Mouse (Mus musculus) embryonic facial prominence, embryonic 10.5 days (tissue): ENCODE measurements around the gene Accs. TPM values are rescaled to one million over a fixed set of nuclear protein-coding genes. Genes with fewer than 3 reads are reported as not detected.

Experiments used
- DNase-seq: peaks from one replicate; pipeline ENCODE4 v3.0.0-alpha.2; 2017; ENCODE audit warnings: low spot score
- H3K27ac ChIP-seq: fragments of 300-500 bp; sonication (generic); replicated peaks from 2 replicates; pipeline ENCODE4 v1.5.1; 2016; ENCODE audit warnings: mild to moderate bottlenecking
- H3K27me3 ChIP-seq: fragments of 300-500 bp; sonication (generic); replicated peaks from 2 replicates; pipeline ENCODE4 v1.6.1; 2016; ENCODE audit warnings: low read depth, mild to moderate bottlenecking; ENCODE audit not compliant: poor library complexity, severe bottlenecking
- H3K36me3 ChIP-seq: fragments of 300-500 bp; sonication (generic); replicated peaks from 2 replicates; pipeline ENCODE4 v1.6.1; 2016; ENCODE audit warnings: mild to moderate bottlenecking, moderate library complexity
- H3K4me1 ChIP-seq: fragments of 300-500 bp; sonication (generic); 2 replicates; pipeline ENCODE4 v1.6.1; 2016
- H3K4me3 ChIP-seq: fragments of 300-500 bp; sonication (generic); 2 replicates; pipeline ENCODE4 v1.5.1; 2016; ENCODE audit warnings: mild to moderate bottlenecking, moderate library complexity
- H3K9me3 ChIP-seq: fragments of 300-500 bp; sonication (generic); 2 replicates; pipeline ENCODE4 v1.6.1; 2016; ENCODE audit warnings: mild to moderate bottlenecking
- WGBS: fragments of 180-500 bp; shearing (Covaris S2); methylation state at CpG from one replicate; pipeline ENCODE4 v1.1.7; 2016; 5-methylcytosine and 5-hydroxymethylcytosine counted together
- polyA plus RNA-seq: library from polyadenylated mRNA; unstranded; fragments of >200 nt; fragmentation: Nextera tagmentation; extraction: Ambion mirVana; gene quantifications from 2 replicates; pipeline ENCODE4 v1.2.1, GENCODE M21; 2016

The Accs gene
- polyA plus RNA-seq, 1 experiment from 2014 or later: 10.9 TPM

- WGBS: 88% methylated on average over 6 of the region's 6 CpGs
- H3K4me3 ChIP-seq: no peak overlapping the region
- peaks cover 3% of the 10 kb centered on the region; the same call in 1 of the 2 replicates for H3K4me1 ChIP-seq
- no peak for DNase-seq
- H3K36me3 ChIP-seq: peaks cover 90% of the 10 kb centered on the region
- no peaks in the 10 kb centered on the region for H3K9me3 ChIP-seq
- no peaks in the 10 kb centered on the region for H3K27me3 ChIP-seq
- H3K27ac ChIP-seq: no peak overlapping the region
Observed at GRCm38 (mm10) chr2:93806487-93807201, 43.1 kb downstream of the Accs start.

- DNase-seq: no peak
- no peak overlapping the region for H3K4me3 ChIP-seq
- 90% methylated on average over 4 of the region's 4 CpGs for WGBS
- H3K4me1 ChIP-seq: peaks cover 3% of the 10 kb centered on the region; the same call in 1 of the 2 replicates
- H3K27me3 ChIP-seq: no peaks in the 10 kb centered on the region
- no peak overlapping the region for H3K27ac ChIP-seq
- peaks cover 84% of the 10 kb centered on the region for H3K36me3 ChIP-seq
- no peaks in the 10 kb centered on the region for H3K9me3 ChIP-seq
Observed at GRCm38 (mm10) chr2:93805523-93805922, 44.2 kb downstream of the Accs start.

DNA sequence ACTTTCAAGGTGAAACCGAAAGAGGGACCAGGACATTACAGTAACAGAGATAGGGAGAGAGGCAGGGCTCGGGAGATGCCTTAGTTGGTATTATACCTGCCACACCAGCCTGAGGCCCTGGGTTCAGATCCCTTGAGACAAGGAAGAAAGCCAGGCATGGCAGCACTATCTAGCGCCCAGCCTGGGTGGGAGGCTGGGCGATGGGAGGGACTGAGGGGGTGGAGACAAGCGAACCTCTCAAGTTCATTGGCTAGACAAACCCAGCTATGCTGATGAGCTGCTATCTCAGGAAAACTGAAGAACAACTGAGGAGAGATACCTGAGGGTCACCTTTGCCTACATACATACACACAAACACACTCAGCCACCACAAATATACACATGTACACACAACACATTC, 44.7 kb downstream of the Accs start:
- peaks cover 84% of the 10 kb centered on the region for H3K36me3 ChIP-seq
- H3K9me3 ChIP-seq: no peaks in the 10 kb centered on the region
- 75% methylated on average over 5 of the region's 5 CpGs for WGBS
- peaks cover 6% of the 10 kb centered on the region; the same call in 1 of the 2 replicates for H3K4me1 ChIP-seq
- DNase-seq: no peak
- H3K27ac ChIP-seq: no peak overlapping the region
- no peak overlapping the region for H3K4me3 ChIP-seq
- H3K27me3 ChIP-seq: no peaks in the 10 kb centered on the region

DNA sequence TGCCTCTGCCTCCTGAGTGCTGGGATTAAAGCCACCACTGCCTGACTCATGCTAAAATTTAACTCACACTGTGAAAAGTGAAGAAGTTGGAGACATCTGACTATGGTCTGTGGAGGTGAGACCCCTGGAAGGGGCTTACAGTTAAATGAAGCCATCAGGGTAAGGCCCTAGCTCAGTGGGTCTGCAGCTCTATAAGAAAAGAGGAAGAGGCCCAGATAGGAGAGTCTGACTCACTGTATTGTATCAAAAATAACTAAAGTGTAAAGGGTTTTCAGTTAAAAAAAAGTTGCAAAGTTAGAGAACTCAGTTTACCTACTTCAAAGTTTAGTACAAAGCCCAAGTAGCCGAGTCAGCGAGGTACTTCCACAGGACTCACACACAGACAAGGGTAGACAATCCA, 46.8 kb downstream of the Accs start:
- Histone ChIP-seq H3K4me3 (no peak overlapping the region), H3K36me3 (peaks cover 83% of the 10 kb centered on the region), H3K9me3 (no peaks in the 10 kb centered on the region), H3K4me1 (peaks cover 6% of the 10 kb centered on the region; the same call in 1 of the 2 replicates), H3K27me3 (no peaks in the 10 kb centered on the region), H3K27ac (no peak overlapping the region)
- WGBS: 95% methylated on average over 2 of the region's 2 CpGs
- DNase-seq: no peak

DNA sequence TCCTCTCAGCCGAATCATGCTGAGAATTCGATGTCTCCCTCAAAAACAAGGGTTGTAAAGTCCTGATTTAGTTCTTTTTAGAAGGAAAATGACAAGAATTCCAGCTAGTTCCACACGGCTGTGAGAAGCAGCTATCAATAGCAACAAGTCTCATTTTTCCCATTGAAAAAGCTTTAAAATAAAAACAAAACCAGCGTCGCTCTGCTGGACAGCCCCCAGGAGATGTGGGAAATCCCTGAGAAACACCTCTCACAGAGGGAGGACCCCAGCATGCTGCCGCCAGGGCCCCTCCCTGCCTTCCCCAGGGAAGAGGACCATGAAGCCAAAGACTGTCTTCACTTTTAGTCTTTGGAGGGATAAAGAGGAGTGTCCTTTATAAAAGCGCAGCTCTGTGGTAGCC, 48.6 kb downstream of the Accs start:
- no peaks in the 10 kb centered on the region for H3K9me3 ChIP-seq
- WGBS: 85% methylated on average over 7 of the region's 7 CpGs
- H3K4me3 ChIP-seq: no peak overlapping the region
- peaks cover 6% of the 10 kb centered on the region; the same call in 1 of the 2 replicates for H3K4me1 ChIP-seq
- peaks cover 83% of the 10 kb centered on the region for H3K36me3 ChIP-seq
- DNase-seq: no peak
- no peaks in the 10 kb centered on the region for H3K27me3 ChIP-seq
- no peak overlapping the region for H3K27ac ChIP-seq

GRCm38 (mm10) chr2:93797162-93797795, 52.5 kb downstream of the Accs start:
- H3K27ac ChIP-seq: no peak overlapping the region
- peaks cover 9% of the 10 kb centered on the region; the same call in 1 of the 2 replicates for H3K4me1 ChIP-seq
- no peak overlapping the region for H3K4me3 ChIP-seq
- DNase-seq: no peak
- H3K9me3 ChIP-seq: no peaks in the 10 kb centered on the region
- WGBS: 86% methylated on average over 19 of the region's 19 CpGs
- H3K36me3 ChIP-seq: peaks cover 85% of the 10 kb centered on the region
- no peaks in the 10 kb centered on the region for H3K27me3 ChIP-seq

- WGBS: 88% methylated on average over 5 of the region's 5 CpGs
- Histone ChIP-seq H3K9me3 (no peaks in the 10 kb centered on the region), H3K27ac (no peak overlapping the region), H3K4me3 (no peak overlapping the region), H3K4me1 (peaks cover 19% of the 10 kb centered on the region), H3K36me3 (peaks cover 89% of the 10 kb centered on the region), H3K27me3 (no peaks in the 10 kb centered on the region)
- no peak for DNase-seq
Observed at GRCm38 (mm10) chr2:93794375-93794774, 55.4 kb downstream of the Accs start.

DNA sequence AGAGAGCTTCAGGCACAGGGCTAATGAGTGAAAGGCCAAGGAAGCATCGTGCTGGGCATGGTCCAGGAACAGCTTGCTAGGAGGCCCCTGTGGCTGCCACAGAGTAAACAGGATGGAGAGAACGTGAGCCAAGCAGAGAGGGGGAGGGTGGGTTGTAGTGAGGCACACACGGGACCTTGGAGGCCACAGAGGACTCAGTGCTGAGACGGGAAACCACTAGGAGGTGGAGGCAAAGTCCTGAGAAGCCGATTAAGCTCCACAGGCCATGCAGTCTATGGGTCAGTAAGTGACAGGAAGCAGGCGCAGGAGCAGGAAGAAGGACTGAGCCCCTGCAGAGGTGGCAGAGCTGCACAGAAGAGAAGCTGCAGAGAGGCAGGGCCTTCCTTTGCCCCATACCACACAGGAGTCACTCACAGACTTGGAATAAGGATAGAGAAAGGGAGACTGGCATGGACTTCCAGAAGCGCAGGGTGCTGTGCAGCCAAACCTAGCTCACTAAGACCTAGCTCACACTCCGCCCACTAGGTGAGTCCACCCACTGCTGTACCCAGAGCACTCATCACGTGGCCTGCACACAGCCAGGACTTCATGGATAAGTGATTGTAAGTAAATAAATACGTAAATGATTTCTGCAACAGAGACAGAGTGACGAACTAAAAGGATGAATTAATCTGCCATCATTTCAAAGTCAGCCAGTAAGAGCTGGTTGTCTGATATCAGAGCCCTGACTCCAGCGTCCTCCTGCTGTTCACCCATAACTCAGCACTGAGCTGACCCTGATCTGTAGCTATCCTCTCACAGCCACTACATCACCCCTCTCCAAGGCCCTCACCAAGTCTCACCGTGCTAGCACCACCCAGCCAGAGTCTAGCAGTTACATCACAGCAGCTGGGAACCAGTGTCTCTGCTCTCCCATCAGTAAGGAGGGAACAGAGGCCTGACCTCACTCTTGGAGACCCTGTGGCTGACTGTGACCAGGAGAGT, 57.9 kb downstream of the Accs start:
- WGBS: 58% methylated on average over 13 of the region's 13 CpGs
- H3K36me3 ChIP-seq: peaks cover 88% of the 10 kb centered on the region
- H3K27ac ChIP-seq: peak overlapping the region; percentile 67

DNA sequence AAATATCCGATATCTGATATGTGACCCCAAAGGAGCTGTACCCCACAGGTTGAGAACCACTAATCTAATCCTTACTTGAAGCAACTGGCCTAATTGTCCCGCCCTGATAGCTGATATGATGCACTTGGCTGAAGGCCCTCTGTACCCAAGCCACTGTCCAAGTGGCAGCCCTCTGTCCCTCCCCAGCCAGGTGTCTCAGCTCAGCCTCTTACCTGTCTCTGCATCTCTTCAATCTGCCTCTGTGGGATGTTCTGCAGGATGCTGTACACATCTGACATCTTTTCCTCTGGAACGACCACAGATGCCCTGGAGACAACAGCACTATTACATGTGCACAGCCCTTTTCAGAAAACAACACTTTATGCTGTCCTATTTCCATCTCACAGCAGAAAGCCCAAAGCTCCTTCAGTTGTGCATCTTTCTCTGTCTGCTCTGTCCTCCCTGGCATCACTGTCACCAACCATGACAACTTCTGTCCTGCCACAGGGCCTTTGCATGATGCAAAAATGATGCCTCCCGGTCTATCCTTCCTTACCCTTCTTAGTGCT, 58.9 kb downstream of the Accs start:
- DNase-seq: no peak
- Histone ChIP-seq H3K36me3 (peaks cover 83% of the 10 kb centered on the region), H3K27ac (no peak overlapping the region), H3K9me3 (no peaks in the 10 kb centered on the region), H3K27me3 (no peaks in the 10 kb centered on the region), H3K4me1 (peaks cover 23% of the 10 kb centered on the region), H3K4me3 (no peak overlapping the region)
- WGBS: 88% methylated on average over 4 of the region's 4 CpGs

More for the DNA sequence above, 57.9 kb downstream of the Accs start:
- DNase-seq: no peak
- no peaks in the 10 kb centered on the region for H3K27me3 ChIP-seq
- H3K4me3 ChIP-seq: no peak overlapping the region
- no peaks in the 10 kb centered on the region for H3K9me3 ChIP-seq
- peaks cover 17% of the 10 kb centered on the region for H3K4me1 ChIP-seq

GRCm38 (mm10) chr2:93788557-93788956, 61.2 kb downstream of the Accs start:
- 81% methylated on average over 5 of the region's 5 CpGs for WGBS
- no peaks in the 10 kb centered on the region for H3K27me3 ChIP-seq
- H3K4me1 ChIP-seq: peaks cover 45% of the 10 kb centered on the region
- H3K36me3 ChIP-seq: peaks cover 64% of the 10 kb centered on the region
- no peak overlapping the region for H3K27ac ChIP-seq
- H3K4me3 ChIP-seq: no peak overlapping the region
- no peak for DNase-seq
- H3K9me3 ChIP-seq: no peaks in the 10 kb centered on the region

GRCm38 (mm10) chr2:93786175-93786574, 63.6 kb downstream of the Accs start:
- no peaks in the 10 kb centered on the region for H3K9me3 ChIP-seq
- H3K36me3 ChIP-seq: peaks cover 49% of the 10 kb centered on the region
- H3K27ac ChIP-seq: 0 out of 2 replicates have a peak overlapping the region, but pooled peaks have one; percentile 57
- WGBS: 45% methylated on average over 4 of the region's 4 CpGs
- H3K4me3 ChIP-seq: no peak overlapping the region
- no peaks in the 10 kb centered on the region for H3K27me3 ChIP-seq
- peak; percentile 79 for DNase-seq
- peaks cover 41% of the 10 kb centered on the region for H3K4me1 ChIP-seq

DNA sequence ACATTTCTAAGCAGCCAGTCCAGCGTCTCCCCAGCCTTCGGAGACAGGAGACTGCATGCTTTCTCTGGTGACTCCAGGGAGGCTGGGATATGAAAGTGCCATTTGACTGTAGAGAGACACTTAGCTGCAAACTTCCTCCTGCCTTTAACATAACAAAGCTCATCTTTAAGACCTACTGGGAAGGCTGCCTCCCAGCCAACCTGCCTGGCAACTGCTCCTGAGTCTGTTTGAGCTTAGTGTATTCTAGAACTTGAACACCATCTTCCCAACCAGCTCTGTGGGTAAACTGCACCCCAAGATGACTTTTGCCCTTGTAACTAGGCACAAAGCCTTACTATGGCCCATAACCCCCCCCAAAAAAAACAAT, 64.3 kb downstream of the Accs start:
- no peak overlapping the region for H3K4me3 ChIP-seq
- no peaks in the 10 kb centered on the region for H3K27me3 ChIP-seq
- no peak for DNase-seq
- H3K4me1 ChIP-seq: peaks cover 46% of the 10 kb centered on the region
- H3K36me3 ChIP-seq: peaks cover 41% of the 10 kb centered on the region
- WGBS: 37% methylated on average over 2 of the region's 2 CpGs
- H3K27ac ChIP-seq: peak overlapping the region; percentile 57
- H3K9me3 ChIP-seq: no peaks in the 10 kb centered on the region
